Mouse (Mus musculus) liver, embryonic 12.5 days (tissue): ENCODE measurements at regions not wholly inside any gene's neighbourhood (a gene's known extent, or its start where the extent isn't known, plus 50 kb on each side); places are given as distances from the start of the nearest gene placed in this dataset.

Experiments
- ATAC-seq: fragments of 200-750 bp; cut with Nextera tagmentation; 2 replicates; pipeline ENCODE4 v1.8.0; 2017; ENCODE audit warnings: moderate number of reproducible peaks, mild to moderate bottlenecking, moderate library complexity
- H3K27ac ChIP-seq: fragments of 300-500 bp; sonication (generic); 2 replicates; pipeline ENCODE4 v1.5.1; 2016; ENCODE audit warnings: mild to moderate bottlenecking
- H3K27me3 ChIP-seq: fragments of 300-500 bp; sonication (generic); replicated peaks from 2 replicates; pipeline ENCODE4 v1.6.1; 2016; ENCODE audit warnings: mild to moderate bottlenecking, moderate library complexity
- H3K36me3 ChIP-seq: fragments of 300-500 bp; sonication (generic); 2 replicates; pipeline ENCODE4 v1.6.1; 2016; ENCODE audit warnings: mild to moderate bottlenecking, moderate library complexity
- H3K4me1 ChIP-seq: fragments of 300-500 bp; sonication (generic); 2 replicates; pipeline ENCODE4 v1.6.1; 2016
- H3K4me2 ChIP-seq: fragments of 300-500 bp; sonication (generic); 2 replicates; pipeline ENCODE4 v1.6.1; 2016; ENCODE audit warnings: mild to moderate bottlenecking, moderate library complexity
- H3K4me3 ChIP-seq: fragments of 300-500 bp; sonication (generic); 2 replicates; pipeline ENCODE4 v1.5.1; 2016; ENCODE audit warnings: mild to moderate bottlenecking, moderate library complexity
- H3K9ac ChIP-seq: fragments of 300-500 bp; sonication (generic); 2 replicates; pipeline ENCODE4 v1.6.1; 2016; ENCODE audit warnings: mild to moderate bottlenecking, moderate library complexity
- H3K9me3 ChIP-seq: fragments of 300-500 bp; sonication (generic); replicated peaks from 2 replicates; pipeline ENCODE4 v1.6.1; 2016; ENCODE audit warnings: mild to moderate bottlenecking, moderate library complexity
- WGBS: fragments of 180-500 bp; shearing (Covaris S2); methylation state at CpG from one replicate; pipeline ENCODE4 v1.1.7; 2016; ENCODE audit not compliant: insufficient replicate concordance; 5-methylcytosine and 5-hydroxymethylcytosine counted together

DNA sequence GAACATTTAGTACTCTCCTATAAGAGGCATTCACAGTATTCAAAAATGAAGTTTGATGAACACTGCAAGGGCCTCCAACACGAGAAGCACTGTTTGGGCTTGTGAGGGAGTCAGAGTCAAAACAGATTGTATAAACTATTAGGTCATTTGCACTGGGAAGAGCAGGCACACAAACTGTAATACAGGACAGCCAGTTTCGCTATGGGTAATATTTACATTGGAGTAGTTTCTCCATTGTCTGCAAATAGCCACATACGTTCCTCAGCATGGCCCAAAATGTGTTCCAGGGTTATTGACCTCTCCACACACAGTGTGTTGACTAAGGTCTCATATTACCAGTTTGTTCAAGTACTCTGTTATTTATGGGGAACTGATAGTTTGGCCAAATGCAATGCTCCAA lies 173.7 kb upstream of the Camk1g start:
- Histone ChIP-seq H3K4me3 (no peak overlapping the region), H3K27me3 (peaks cover 13% of the 10 kb centered on the region; the same call in 1 of the 2 replicates), H3K9me3 (no peaks in the 10 kb centered on the region), H3K4me1 (no peaks in the 10 kb centered on the region), H3K9ac (no peak overlapping the region), H3K27ac (no peak overlapping the region), H3K36me3 (no peaks in the 10 kb centered on the region), H3K4me2 (no peak overlapping the region)
- ATAC-seq: no peak
- 53% methylated on average over 3 of the region's 3 CpGs for WGBS

- no peak for ATAC-seq
- H3K27me3 ChIP-seq: peaks cover 13% of the 10 kb centered on the region; the same call in 1 of the 2 replicates
Observed at GRCm38 (mm10) chr1:193543284-193543683, 173.2 kb upstream of the Camk1g start.

GRCm38 (mm10) chr1:193541934-193542580 lies 172.0 kb upstream of the Camk1g start:
- H3K4me1 ChIP-seq: no peaks in the 10 kb centered on the region
- no peak overlapping the region for H3K4me3 ChIP-seq
- H3K9ac ChIP-seq: no peak overlapping the region
- H3K27me3 ChIP-seq: peaks cover 13% of the 10 kb centered on the region; the same call in 1 of the 2 replicates
- no peak overlapping the region for H3K27ac ChIP-seq
- H3K4me2 ChIP-seq: no peak overlapping the region
- no peaks in the 10 kb centered on the region for H3K36me3 ChIP-seq
- no peaks in the 10 kb centered on the region for H3K9me3 ChIP-seq
- WGBS: 37% methylated on average over 13 of the region's 13 CpGs
- ATAC-seq: no peak

More at GRCm38 (mm10) chr1:193543284-193543683, 173.2 kb upstream of the Camk1g start:
- no peaks in the 10 kb centered on the region for H3K4me1 ChIP-seq
- H3K9me3 ChIP-seq: no peaks in the 10 kb centered on the region
- no peak overlapping the region for H3K4me3 ChIP-seq
- no peaks in the 10 kb centered on the region for H3K36me3 ChIP-seq
- no peak overlapping the region for H3K27ac ChIP-seq
- no peak overlapping the region for H3K9ac ChIP-seq
- WGBS: 57% methylated on average over 4 of the region's 4 CpGs
- no peak overlapping the region for H3K4me2 ChIP-seq

GRCm38 (mm10) chr1:193541281-193541680 lies 171.2 kb upstream of the Camk1g start:
- no peak for ATAC-seq
- no peak overlapping the region for H3K4me3 ChIP-seq
- peaks cover 13% of the 10 kb centered on the region; the same call in 1 of the 2 replicates for H3K27me3 ChIP-seq
- H3K27ac ChIP-seq: no peak overlapping the region
- H3K4me1 ChIP-seq: no peaks in the 10 kb centered on the region
- 68% methylated on average over 4 of the region's 4 CpGs for WGBS
- H3K9ac ChIP-seq: no peak overlapping the region
- H3K36me3 ChIP-seq: no peaks in the 10 kb centered on the region
- H3K4me2 ChIP-seq: no peak overlapping the region
- no peaks in the 10 kb centered on the region for H3K9me3 ChIP-seq

DNA sequence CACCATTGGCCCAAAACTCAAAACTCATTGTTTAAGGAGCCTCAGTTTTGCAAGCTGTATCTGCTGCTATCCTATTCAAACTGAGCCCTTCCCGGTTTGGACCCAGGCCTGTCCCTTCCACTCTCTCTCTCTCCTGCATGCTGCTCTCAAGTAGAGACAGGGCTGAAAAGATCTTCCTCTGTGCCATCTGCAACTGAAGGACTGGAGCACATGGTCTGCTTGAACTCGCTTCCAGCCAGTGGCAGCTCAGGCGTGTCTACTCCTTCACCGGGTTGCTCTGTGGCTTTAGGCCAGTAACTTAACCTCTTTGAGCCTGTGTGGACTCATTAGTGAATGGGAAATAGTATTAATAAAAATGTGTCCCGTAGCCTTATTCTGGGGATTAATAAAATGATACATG lies 170.4 kb upstream of the Camk1g start:
- H3K4me1 ChIP-seq: no peaks in the 10 kb centered on the region
- H3K27ac ChIP-seq: no peak overlapping the region
- no peak for ATAC-seq
- H3K27me3 ChIP-seq: peaks cover 13% of the 10 kb centered on the region; the same call in 1 of the 2 replicates
- WGBS: 69% methylated on average over 5 of the region's 5 CpGs
- no peak overlapping the region for H3K4me2 ChIP-seq
- H3K9me3 ChIP-seq: no peaks in the 10 kb centered on the region
- no peaks in the 10 kb centered on the region for H3K36me3 ChIP-seq
- H3K4me3 ChIP-seq: no peak overlapping the region
- no peak overlapping the region for H3K9ac ChIP-seq

- WGBS: 81% methylated on average over 6 of the region's 6 CpGs
- Histone ChIP-seq H3K27ac (no peak overlapping the region), H3K36me3 (no peaks in the 10 kb centered on the region)
Observed at GRCm38 (mm10) chr1:193539261-193539660, 169.2 kb upstream of the Camk1g start.

DNA sequence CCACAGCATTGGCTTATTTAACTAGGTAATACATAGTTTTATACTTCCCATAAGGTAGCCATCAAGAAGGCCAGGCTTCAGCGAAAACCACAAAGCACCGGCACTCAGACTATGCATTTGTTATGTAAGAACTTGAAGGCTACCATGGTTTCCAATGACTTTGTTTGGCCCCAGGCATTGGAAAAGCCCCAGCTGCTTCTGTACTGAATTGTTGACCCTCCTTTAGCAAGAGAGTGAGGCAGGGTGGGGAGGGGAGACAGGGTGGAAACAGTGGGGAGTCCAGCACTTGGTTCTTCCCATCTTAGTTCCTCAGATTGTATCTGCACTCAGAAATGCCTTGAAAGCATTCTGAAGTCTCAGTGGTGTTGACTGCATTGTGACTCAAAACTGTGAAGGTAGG lies 168.3 kb upstream of the Camk1g start:
- Histone ChIP-seq H3K9ac (no peak overlapping the region), H3K4me2 (no peak overlapping the region), H3K4me3 (no peak overlapping the region), H3K27me3 (peaks cover 13% of the 10 kb centered on the region; the same call in 1 of the 2 replicates), H3K4me1 (no peaks in the 10 kb centered on the region), H3K27ac (no peak overlapping the region), H3K36me3 (no peaks in the 10 kb centered on the region), H3K9me3 (no peaks in the 10 kb centered on the region)
- 85% methylated on average over 2 of the region's 2 CpGs for WGBS
- no peak for ATAC-seq

More at GRCm38 (mm10) chr1:193539261-193539660, 169.2 kb upstream of the Camk1g start:
- Histone ChIP-seq H3K9ac (no peak overlapping the region), H3K4me1 (no peaks in the 10 kb centered on the region), H3K4me2 (no peak overlapping the region), H3K9me3 (no peaks in the 10 kb centered on the region), H3K4me3 (no peak overlapping the region), H3K27me3 (peaks cover 13% of the 10 kb centered on the region; the same call in 1 of the 2 replicates)
- no peak for ATAC-seq

- H3K9me3 ChIP-seq: no peaks in the 10 kb centered on the region
- H3K4me1 ChIP-seq: no peaks in the 10 kb centered on the region
- no peak for ATAC-seq
- H3K4me2 ChIP-seq: no peak overlapping the region
- H3K36me3 ChIP-seq: no peaks in the 10 kb centered on the region
- WGBS: 72% methylated on average over 5 of the region's 5 CpGs
- H3K4me3 ChIP-seq: no peak overlapping the region
- no peak overlapping the region for H3K9ac ChIP-seq
- no peak overlapping the region for H3K27ac ChIP-seq
- peaks cover 13% of the 10 kb centered on the region; the same call in 1 of the 2 replicates for H3K27me3 ChIP-seq
Observed at GRCm38 (mm10) chr1:193537616-193538015, 167.5 kb upstream of the Camk1g start.

DNA sequence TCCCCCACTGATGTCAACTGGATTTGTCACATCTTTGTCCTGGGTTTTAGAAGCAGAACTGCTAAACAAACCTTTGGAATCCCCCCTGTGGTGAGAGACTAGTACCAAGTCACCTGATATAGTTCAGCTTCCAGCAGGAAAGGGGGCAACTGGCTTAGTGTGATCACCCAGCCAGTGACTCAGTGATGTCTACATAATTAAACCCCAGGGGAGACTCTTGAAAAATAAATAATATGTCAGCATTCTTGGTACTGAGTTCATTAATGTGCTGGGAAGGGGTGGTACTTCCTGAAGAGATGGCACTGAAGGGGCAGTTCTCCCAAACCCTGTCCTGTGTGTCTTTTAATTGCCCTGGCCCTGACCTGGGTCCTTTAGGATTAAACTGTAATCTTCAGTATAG lies 166.5 kb upstream of the Camk1g start:
- no peak for ATAC-seq
- H3K9ac ChIP-seq: no peak overlapping the region
- H3K4me3 ChIP-seq: no peak overlapping the region
- no peaks in the 10 kb centered on the region for H3K9me3 ChIP-seq
- H3K27ac ChIP-seq: no peak overlapping the region
- H3K4me1 ChIP-seq: no peaks in the 10 kb centered on the region
- H3K36me3 ChIP-seq: no peaks in the 10 kb centered on the region
- peaks cover 5% of the 10 kb centered on the region; the same call in 1 of the 2 replicates for H3K27me3 ChIP-seq
- H3K4me2 ChIP-seq: no peak overlapping the region

GRCm38 (mm10) chr1:193534449-193534848 lies 164.4 kb upstream of the Camk1g start:
- 72% methylated on average over 4 of the region's 4 CpGs for WGBS
- no peaks in the 10 kb centered on the region for H3K36me3 ChIP-seq
- H3K4me2 ChIP-seq: no peak overlapping the region
- no peak for ATAC-seq
- H3K4me3 ChIP-seq: no peak overlapping the region
- no peaks in the 10 kb centered on the region for H3K4me1 ChIP-seq
- no peaks in the 10 kb centered on the region for H3K27me3 ChIP-seq
- no peak overlapping the region for H3K27ac ChIP-seq
- no peak overlapping the region for H3K9ac ChIP-seq
- H3K9me3 ChIP-seq: no peaks in the 10 kb centered on the region

GRCm38 (mm10) chr1:193526501-193526900 lies 156.4 kb upstream of the Camk1g start:
- no peaks in the 10 kb centered on the region for H3K36me3 ChIP-seq
- H3K4me2 ChIP-seq: no peak overlapping the region
- no peaks in the 10 kb centered on the region for H3K4me1 ChIP-seq
- H3K9ac ChIP-seq: no peak overlapping the region
- no peaks in the 10 kb centered on the region; the same call in 1 of the 2 replicates for H3K9me3 ChIP-seq
- H3K4me3 ChIP-seq: no peak overlapping the region
- ATAC-seq: no peak
- WGBS: 68% methylated on average over 3 of the region's 3 CpGs
- no peaks in the 10 kb centered on the region for H3K27me3 ChIP-seq
- H3K27ac ChIP-seq: no peak overlapping the region

DNA sequence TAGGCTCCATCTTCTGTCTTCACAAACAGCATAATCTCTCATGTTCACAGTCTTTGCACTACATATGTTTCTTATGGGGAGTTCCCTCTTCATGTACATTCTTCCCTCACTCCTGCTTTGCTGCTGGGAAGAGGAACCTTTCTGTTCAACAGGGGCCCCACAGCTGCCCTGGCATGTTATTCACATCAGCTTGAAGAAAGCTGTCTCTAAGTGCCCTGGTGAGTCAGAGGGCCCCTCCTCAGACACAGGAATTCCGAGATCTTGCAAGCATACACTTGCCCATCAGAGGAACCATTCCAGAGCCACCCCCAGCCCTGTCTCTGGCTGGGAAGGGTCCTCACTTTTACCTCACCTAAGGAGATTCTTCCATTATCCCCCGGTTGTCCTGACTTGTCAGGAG lies 151.9 kb upstream of the Camk1g start:
- no peaks in the 10 kb centered on the region for H3K27me3 ChIP-seq
- H3K4me1 ChIP-seq: no peaks in the 10 kb centered on the region
- no peaks in the 10 kb centered on the region for H3K9me3 ChIP-seq
- no peak overlapping the region for H3K4me2 ChIP-seq
- whole genome bisulfite sequencing: 52% methylated on average over 2 of the region's 2 CpGs
- no peak overlapping the region for H3K27ac ChIP-seq
- no peak overlapping the region for H3K9ac ChIP-seq
- no peaks in the 10 kb centered on the region for H3K36me3 ChIP-seq
- no peak for ATAC-seq
- H3K4me3 ChIP-seq: no peak overlapping the region

- no peaks in the 10 kb centered on the region for H3K36me3 ChIP-seq
- H3K4me1 ChIP-seq: 0 out of 2 replicates have a peak, but pooled peaks cover 6% of the 10 kb centered on the region
- H3K4me2 ChIP-seq: no peak overlapping the region
- no peak overlapping the region for H3K4me3 ChIP-seq
- no peak overlapping the region for H3K9ac ChIP-seq
- no peak overlapping the region for H3K27ac ChIP-seq
- WGBS: 76% methylated on average over 1 of the region's 1 CpGs
- no peak for ATAC-seq
- H3K27me3 ChIP-seq: no peaks in the 10 kb centered on the region
- H3K9me3 ChIP-seq: no peaks in the 10 kb centered on the region
Observed at GRCm38 (mm10) chr1:193518840-193519239, 148.7 kb upstream of the Camk1g start.
